Mouse (Mus musculus) bone marrow, adult 2 months (tissue): ENCODE results near the gene Dpp4.

Experiments
- CTCF ChIP-seq: fragments of 200-500 bp; IDR thresholded peaks from 2 replicates; pipeline ENCODE4 v1.5.1; 2011; ENCODE audit warnings: low read length, control low read depth; ENCODE audit not compliant: control insufficient read depth, insufficient read depth
- POLR2A ChIP-seq: fragments of 200-500 bp; IDR thresholded peaks from 2 replicates; pipeline ENCODE4 v1.6.1; 2011; ENCODE audit warnings: low read depth, mild to moderate bottlenecking, control low read depth, low read length, borderline replicate concordance; ENCODE audit not compliant: control insufficient read depth

GRCm38 (mm10) chr2:62306978-62307377, 105.1 kb downstream of the Dpp4 start:
- TF ChIP-seq POLR2A (no peak), CTCF (no peak)
